Mouse (Mus musculus): ENCODE results near the gene Treml2.

DNA sequence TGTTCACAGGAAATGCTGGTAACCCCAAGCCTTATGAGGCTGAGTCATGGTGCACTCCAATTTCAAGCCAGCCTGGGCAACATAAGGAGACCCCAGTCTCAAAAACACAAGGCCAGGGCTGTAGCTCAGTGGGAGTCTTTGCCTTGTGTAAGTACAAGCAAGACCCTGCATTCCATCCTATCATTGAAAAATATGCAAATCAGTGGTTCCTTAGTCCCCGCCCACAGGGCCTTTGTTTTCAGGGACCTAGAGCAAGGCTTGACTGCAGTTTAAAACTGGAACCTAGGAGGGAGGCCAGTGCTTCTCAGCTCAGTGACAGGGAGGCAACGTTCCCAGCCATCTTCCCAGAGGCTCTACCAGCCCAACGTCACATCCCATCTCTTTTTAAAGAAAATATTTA lies 23.9 kb downstream of the Treml2 start:
- TF ChIP-seq GATA1 (IDR thresholded peaks at IDR 0.05; ENCODE audit: low read length), result no peak
- no peak for TF ChIP-seq TAL1 (IDR thresholded peaks at IDR 0.05; ENCODE audit: low read length)

All from erythroblast, embryonic 14.5 days (primary cell).